Mouse (Mus musculus) E14TG2a.4 (cell line): Measurements from ENCODE around the gene Meig1.

ENCODE experiments used
- H3K27me3 ChIP-seq: 2 replicates; pipeline ENCODE4 v1.6.1; 2014; ENCODE audit warnings: low read length, control low read depth; ENCODE audit not compliant: insufficient read depth
- H3K36me3 ChIP-seq: 2 replicates; pipeline ENCODE4 v1.6.1; 2014; ENCODE audit warnings: low read length, control low read depth; ENCODE audit not compliant: insufficient read depth
- H3K4me1 ChIP-seq: replicated peaks from 2 replicates; pipeline ENCODE4 v1.6.1; 2014; ENCODE audit warnings: low read depth, low read length, control low read depth
- H3K4me3 ChIP-seq: replicated peaks from 2 replicates; pipeline ENCODE4 v1.5.1; 2014; ENCODE audit warnings: mild to moderate bottlenecking, low read length
- H3K9me3 ChIP-seq: 2 replicates; pipeline ENCODE4 v1.6.1; 2014; ENCODE audit warnings: low read length, control low read depth
- CTCF ChIP-seq: conservative IDR thresholded peaks from 2 replicates; pipeline ENCODE4 v1.5.1; 2014; ENCODE audit warnings: low read length
- NANOG ChIP-seq: IDR thresholded peaks from 2 replicates; pipeline ENCODE4 v1.6.1; 2014; ENCODE audit warnings: borderline replicate concordance, low read length, mixed read lengths
- POU5F1 ChIP-seq: IDR thresholded peaks from 2 replicates; pipeline ENCODE4 v1.6.1; 2014; ENCODE audit warnings: low read length, borderline replicate concordance

Meig1 gene

DNA sequence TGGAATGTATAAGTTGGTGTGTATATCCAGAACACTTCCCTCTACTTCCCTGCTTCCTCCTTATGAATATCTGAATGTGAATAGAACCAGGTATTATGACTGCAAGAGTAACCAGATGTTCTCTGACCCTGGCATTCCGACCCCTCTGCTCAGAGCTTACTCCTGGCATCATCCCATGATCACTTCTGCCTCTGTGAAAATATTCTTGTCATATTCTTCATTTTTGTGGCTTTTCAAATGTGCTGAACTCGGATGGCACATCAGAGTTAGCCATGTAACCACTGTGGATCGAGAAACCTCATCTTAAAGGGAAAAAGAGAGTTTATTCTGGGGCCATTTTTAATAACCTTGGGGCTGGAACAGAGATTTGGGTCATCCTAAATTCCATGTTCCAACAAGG, at the start of gene Meig1:
Gene Meig1, minus strand, starts transcription at position 101 of the 400 bp plus-strand sequence.
- no peaks in the 10 kb centered on the region for H3K9me3 ChIP-seq
- H3K4me3 ChIP-seq, result peak within 1 kb of the TSS; percentile 90; the same call in 1 of the 2 replicates
- peaks cover 12% of the 10 kb centered on the region for H3K27me3 ChIP-seq
- peaks cover 52% of the 10 kb centered on the region for H3K4me1 ChIP-seq
- peaks cover 14% of the 10 kb centered on the region for H3K36me3 ChIP-seq
- TF ChIP-seq CTCF (no peak), NANOG (no peak), POU5F1 (no peak)

GRCm38 (mm10) chr2:3456590-3456989, 34.1 kb upstream of the Meig1 start:
- Histone ChIP-seq H3K9me3 (no peaks in the 10 kb centered on the region), H3K36me3 (peaks cover 95% of the 10 kb centered on the region), H3K4me3 (no peak overlapping the region), H3K27me3 (no peaks in the 10 kb centered on the region), H3K4me1 (peaks cover 8% of the 10 kb centered on the region)
- peak; percentile 30 for TF ChIP-seq CTCF
- TF ChIP-seq NANOG, result no peak

DNA sequence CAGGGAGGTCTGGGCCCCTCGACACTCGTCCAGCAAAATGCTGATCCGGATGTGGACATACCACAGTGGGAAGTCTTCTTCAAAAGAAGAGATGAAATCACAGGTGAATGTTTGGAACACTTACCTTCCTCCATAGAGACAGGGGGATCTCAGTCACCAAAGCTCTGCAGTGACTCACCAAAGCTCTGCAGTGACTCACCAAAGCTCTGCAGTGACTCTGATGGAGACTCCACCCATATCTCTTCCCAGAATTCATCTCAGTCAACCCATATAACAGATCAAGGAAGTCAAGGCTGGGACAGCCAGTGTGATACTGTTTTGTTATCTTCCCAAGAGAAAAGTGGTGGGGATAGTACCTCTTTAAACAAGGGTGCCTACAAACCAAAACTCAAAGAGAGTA, 30.6 kb upstream of the Meig1 start:
- no peak overlapping the region for H3K4me3 ChIP-seq
- H3K27me3 ChIP-seq, result no peaks in the 10 kb centered on the region
- H3K9me3 ChIP-seq, result no peaks in the 10 kb centered on the region
- H3K36me3 ChIP-seq, result peaks cover 92% of the 10 kb centered on the region
- H3K4me1 ChIP-seq, result peaks cover 33% of the 10 kb centered on the region
- TF ChIP-seq POU5F1 (no peak), CTCF (no peak), NANOG (no peak)

DNA sequence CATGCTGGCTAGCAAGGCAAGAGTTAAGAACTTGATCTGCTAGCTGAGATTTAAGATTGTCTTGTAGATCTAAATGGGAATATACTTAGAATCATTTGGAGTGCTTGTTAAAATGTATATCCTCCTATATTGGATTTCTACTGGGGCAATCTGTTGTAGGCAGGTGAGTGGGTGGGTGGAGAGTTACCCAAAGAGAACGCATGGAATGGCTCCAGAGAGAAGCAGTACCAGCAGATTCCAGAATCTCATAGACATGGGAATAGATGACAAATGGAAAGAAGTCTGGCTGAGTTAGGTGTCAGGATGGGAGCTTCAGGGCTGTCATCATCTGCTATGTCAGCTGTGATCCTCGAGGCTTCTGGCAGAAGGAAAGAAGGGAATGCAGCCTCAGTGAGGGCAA, 27.0 kb upstream of the Meig1 start:
- TF ChIP-seq NANOG (no peak), CTCF (no peak), POU5F1 (no peak)
- Histone ChIP-seq H3K27me3 (no peaks in the 10 kb centered on the region), H3K9me3 (no peaks in the 10 kb centered on the region), H3K4me3 (no peak overlapping the region), H3K4me1 (peaks cover 55% of the 10 kb centered on the region), H3K36me3 (peaks cover 83% of the 10 kb centered on the region)

GRCm38 (mm10) chr2:3445984-3446383, 23.5 kb upstream of the Meig1 start:
- TF ChIP-seq NANOG (no peak), CTCF (no peak), POU5F1 (no peak)
- H3K9me3 ChIP-seq, result no peaks in the 10 kb centered on the region
- no peak overlapping the region for H3K4me3 ChIP-seq
- no peaks in the 10 kb centered on the region for H3K27me3 ChIP-seq
- H3K36me3 ChIP-seq, result peaks cover 80% of the 10 kb centered on the region
- peaks cover 57% of the 10 kb centered on the region for H3K4me1 ChIP-seq

DNA sequence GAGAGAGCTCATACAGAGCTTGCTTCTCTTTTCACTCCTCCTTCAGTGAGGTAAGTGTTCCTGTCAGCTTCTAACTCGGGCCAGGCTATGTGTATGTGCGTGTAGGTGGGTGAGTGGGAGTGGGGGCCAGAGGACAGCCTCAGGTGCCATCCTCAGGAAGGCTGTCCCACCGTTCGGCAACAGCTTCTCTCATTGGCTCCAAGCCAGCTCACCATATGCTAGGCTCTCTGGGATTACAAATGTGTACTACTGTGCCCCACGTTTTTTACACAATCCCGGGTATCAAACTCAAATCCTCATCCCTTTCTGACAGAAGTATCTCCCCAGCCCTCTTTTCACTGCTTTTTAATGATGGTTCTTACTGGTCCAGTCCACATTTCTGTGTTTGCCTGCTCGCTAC, 21.8 kb upstream of the Meig1 start:
- no peak overlapping the region for H3K4me3 ChIP-seq
- H3K27me3 ChIP-seq, result no peaks in the 10 kb centered on the region
- H3K9me3 ChIP-seq, result no peaks in the 10 kb centered on the region
- TF ChIP-seq CTCF (no peak), NANOG (no peak), POU5F1 (no peak)
- peaks cover 41% of the 10 kb centered on the region for H3K4me1 ChIP-seq
- H3K36me3 ChIP-seq, result peaks cover 76% of the 10 kb centered on the region

DNA sequence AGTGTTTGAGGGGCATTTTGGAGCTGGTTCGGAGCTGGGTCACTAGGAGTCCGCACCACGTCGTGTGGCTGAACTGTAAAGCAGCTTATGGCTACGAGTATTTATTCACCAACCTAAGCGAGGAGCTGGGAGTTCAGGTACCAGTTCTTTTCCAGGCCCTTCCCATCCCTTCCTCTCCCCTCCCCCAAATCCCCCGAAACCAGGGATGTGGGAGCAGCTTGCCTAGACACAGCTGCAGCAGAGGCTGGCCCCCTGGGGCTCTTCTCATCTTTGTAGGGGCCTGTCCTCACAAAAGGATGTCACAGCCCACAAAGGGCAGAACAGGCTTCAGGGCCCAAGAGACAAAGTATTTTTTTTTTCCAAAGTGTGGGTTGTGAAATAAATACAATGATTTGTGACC, 15.5 kb upstream of the Meig1 start:
- Histone ChIP-seq H3K36me3 (peaks cover 57% of the 10 kb centered on the region), H3K9me3 (no peaks in the 10 kb centered on the region), H3K4me1 (peaks cover 6% of the 10 kb centered on the region), H3K4me3 (no peak overlapping the region), H3K27me3 (no peaks in the 10 kb centered on the region)
- TF ChIP-seq POU5F1 (no peak), NANOG (no peak), CTCF (no peak)

GRCm38 (mm10) chr2:3435369-3436061, 13.1 kb upstream of the Meig1 start:
- H3K4me3 ChIP-seq, result no peak overlapping the region
- H3K4me1 ChIP-seq, result peaks cover 12% of the 10 kb centered on the region
- no peak for TF ChIP-seq POU5F1
- no peak for TF ChIP-seq CTCF
- no peak for TF ChIP-seq NANOG
- peaks cover 49% of the 10 kb centered on the region for H3K36me3 ChIP-seq
- no peaks in the 10 kb centered on the region for H3K9me3 ChIP-seq
- H3K27me3 ChIP-seq, result no peaks in the 10 kb centered on the region

GRCm38 (mm10) chr2:3430956-3431355, 8.5 kb upstream of the Meig1 start:
- no peaks in the 10 kb centered on the region for H3K27me3 ChIP-seq
- no peak overlapping the region for H3K4me3 ChIP-seq
- TF ChIP-seq NANOG, result no peak
- TF ChIP-seq POU5F1, result no peak
- TF ChIP-seq CTCF, result no peak
- peaks cover 34% of the 10 kb centered on the region for H3K4me1 ChIP-seq
- H3K9me3 ChIP-seq, result no peaks in the 10 kb centered on the region
- peaks cover 48% of the 10 kb centered on the region for H3K36me3 ChIP-seq
